Mouse (Mus musculus) liver, embryonic 13.5 days (tissue): ENCODE results near the gene Hs3st3a1. TPM values are rescaled to one million over a fixed set of nuclear protein-coding genes. Genes with fewer than 3 reads are reported as not detected.

Source experiments
- ATAC-seq: fragments of 200-750 bp; cut with Nextera tagmentation; 2 replicates; pipeline ENCODE4 v1.8.0; 2017; ENCODE audit warnings: low read depth, mild to moderate bottlenecking, moderate number of reproducible peaks, moderate library complexity
- DNase-seq: peaks from one replicate; pipeline ENCODE4 v3.0.0; 2022
- H3K27ac ChIP-seq: fragments of 300-500 bp; sonication (generic); 2 replicates; pipeline ENCODE4 v1.5.1; 2015; ENCODE audit warnings: moderate library complexity, mild to moderate bottlenecking, inconsistent platforms
- H3K27me3 ChIP-seq: fragments of 300-500 bp; sonication (generic); 2 replicates; pipeline ENCODE4 v1.6.1; 2015; ENCODE audit warnings: mild to moderate bottlenecking, inconsistent platforms
- H3K36me3 ChIP-seq: fragments of 300-500 bp; sonication (generic); 2 replicates; pipeline ENCODE4 v1.6.1; 2015; ENCODE audit warnings: mild to moderate bottlenecking, inconsistent platforms
- H3K4me1 ChIP-seq: fragments of 300-500 bp; sonication (generic); replicated peaks from 2 replicates; pipeline ENCODE4 v1.6.1; 2015; ENCODE audit warnings: inconsistent platforms
- H3K4me2 ChIP-seq: fragments of 300-500 bp; sonication (generic); 2 replicates; pipeline ENCODE4 v1.6.1; 2015; ENCODE audit warnings: inconsistent platforms, mild to moderate bottlenecking, moderate library complexity
- H3K4me3 ChIP-seq: fragments of 300-500 bp; sonication (generic); replicated peaks from 2 replicates; pipeline ENCODE4 v1.5.1; 2015; ENCODE audit warnings: mild to moderate bottlenecking, inconsistent platforms
- H3K9ac ChIP-seq: fragments of 300-500 bp; sonication (generic); 2 replicates; pipeline ENCODE4 v1.6.1; 2015; ENCODE audit warnings: mild to moderate bottlenecking, inconsistent platforms
- H3K9me3 ChIP-seq: fragments of 300-500 bp; sonication (generic); replicated peaks from 2 replicates; pipeline ENCODE4 v1.6.1; 2016; ENCODE audit warnings: inconsistent platforms
- WGBS: fragments of 180-500 bp; shearing (Covaris S2); methylation state at CpG from one replicate; pipeline ENCODE4 v1.1.7; 2015; ENCODE audit not compliant: insufficient replicate concordance; 5-methylcytosine and 5-hydroxymethylcytosine counted together
- polyA plus RNA-seq: library from polyadenylated mRNA; unstranded; fragments of >200 nt; fragmentation: Nextera tagmentation; extraction: Ambion mirVana; gene quantifications from 2 replicates; pipeline ENCODE4 v1.2.1, GENCODE M21; 2015

Hs3st3a1 gene
- polyA plus RNA-seq, 1 experiment from 2014 or later: 0.14 TPM

DNA sequence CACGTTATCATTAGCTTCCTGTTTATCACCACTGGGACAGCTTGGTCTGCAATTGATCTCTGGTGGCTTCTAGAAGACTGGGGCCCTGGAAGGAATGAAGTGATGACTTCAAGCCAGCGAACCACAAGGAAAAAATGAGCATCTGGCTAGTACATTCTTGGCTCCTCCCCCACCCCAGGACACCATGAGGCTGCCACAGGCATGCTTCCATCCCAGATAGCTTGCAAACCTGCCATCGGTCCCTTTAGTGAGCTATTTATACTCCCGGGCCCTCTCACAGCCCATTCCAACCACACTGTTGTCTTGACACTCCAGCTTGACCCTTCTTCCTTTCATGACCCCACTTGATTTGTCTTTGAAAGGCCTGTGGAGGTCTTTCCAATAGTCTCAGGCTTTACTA is 127.6 kb downstream of the Hs3st3a1 start:
- H3K4me1 ChIP-seq: no peaks in the 10 kb centered on the region
- DNase-seq (no peak), ATAC-seq (no peak)
- no peak overlapping the region for H3K4me2 ChIP-seq
- H3K27ac ChIP-seq: no peak overlapping the region
- no peaks in the 10 kb centered on the region for H3K9me3 ChIP-seq
- H3K9ac ChIP-seq: no peak overlapping the region
- H3K27me3 ChIP-seq: no peaks in the 10 kb centered on the region
- H3K36me3 ChIP-seq: no peaks in the 10 kb centered on the region
- 24% methylated on average over 4 of the region's 4 CpGs for WGBS
- no peak overlapping the region for H3K4me3 ChIP-seq

Other genes starting within 250 kb of the Hs3st3a1 start
- gene F930015N05Rik, start 1.3 kb downstream of the Hs3st3a1 start, polyA plus RNA-seq: 0.09 and 0.20 TPM in 2 replicates